Mouse (Mus musculus) liver, embryonic 11.5 days (tissue): Measurements from ENCODE around the gene Ddx27. TPM values are rescaled to one million over a fixed set of nuclear protein-coding genes. Genes with fewer than 3 reads are reported as not detected.

Source experiments
- ATAC-seq: fragments of 200-750 bp; cut with Nextera tagmentation; replicated peaks from 2 replicates; pipeline ENCODE4 v1.8.0; 2017; ENCODE audit warnings: moderate number of reproducible peaks, mild to moderate bottlenecking, moderate TSS enrichment, moderate library complexity; ENCODE audit not compliant: low FRiP score
- DNase-seq: peaks from one replicate; pipeline ENCODE4 v3.0.0-alpha.2; 2017; ENCODE audit warnings: low spot score
- H3K27ac ChIP-seq: fragments of 300-500 bp; sonication (generic); 2 replicates; pipeline ENCODE4 v1.5.1; 2014; ENCODE audit warnings: mild to moderate bottlenecking, low read depth, low read length, control low read depth
- H3K27me3 ChIP-seq: fragments of 300-500 bp; sonication (generic); replicated peaks from 2 replicates; pipeline ENCODE4 v1.6.1; 2014; ENCODE audit warnings: low read length, mixed read lengths; ENCODE audit not compliant: control insufficient read depth, insufficient read depth
- H3K36me3 ChIP-seq: fragments of 300-500 bp; sonication (generic); 2 replicates; pipeline ENCODE4 v1.6.1; 2014; ENCODE audit warnings: mild to moderate bottlenecking, low read length, moderate library complexity, mixed read lengths; ENCODE audit not compliant: control insufficient read depth, insufficient read depth
- H3K4me1 ChIP-seq: fragments of 300-500 bp; sonication (generic); replicated peaks from 2 replicates; pipeline ENCODE4 v1.6.1; 2014; ENCODE audit warnings: low read length, mixed read lengths; ENCODE audit not compliant: control insufficient read depth, insufficient read depth
- H3K4me2 ChIP-seq: fragments of 300-500 bp; sonication (generic); 2 replicates; pipeline ENCODE4 v1.6.1; 2014; ENCODE audit warnings: mild to moderate bottlenecking, control low read depth, moderate library complexity
- H3K4me3 ChIP-seq: fragments of 300-500 bp; sonication (generic); 2 replicates; pipeline ENCODE4 v1.5.1; 2014; ENCODE audit warnings: low read depth, low read length, control low read depth
- H3K9ac ChIP-seq: fragments of 300-500 bp; sonication (generic); 2 replicates; pipeline ENCODE4 v1.6.1; 2014; ENCODE audit warnings: low read depth, low read length, control low read depth
- H3K9me3 ChIP-seq: fragments of 300-500 bp; sonication (generic); 2 replicates; pipeline ENCODE4 v1.6.1; 2016; ENCODE audit warnings: low read length, inconsistent platforms, mixed read lengths; ENCODE audit not compliant: control insufficient read depth
- WGBS: fragments of 180-500 bp; shearing (Covaris S2); extraction: QIAGEN DNeasy Blood & Tissue Kit; methylation state at CpG from one replicate; pipeline ENCODE4 v1.1.7; 2014; 5-methylcytosine and 5-hydroxymethylcytosine counted together
- polyA plus RNA-seq: library from polyadenylated mRNA; unstranded; fragments of >200 nt; fragmentation: Nextera tagmentation; extraction: Ambion mirVana; gene quantifications from 2 replicates; pipeline ENCODE4 v1.2.1, GENCODE M21; 2014

Gene Ddx27
- polyA plus RNA-seq, 1 experiment from 2014 or later, result 103 TPM

DNA sequence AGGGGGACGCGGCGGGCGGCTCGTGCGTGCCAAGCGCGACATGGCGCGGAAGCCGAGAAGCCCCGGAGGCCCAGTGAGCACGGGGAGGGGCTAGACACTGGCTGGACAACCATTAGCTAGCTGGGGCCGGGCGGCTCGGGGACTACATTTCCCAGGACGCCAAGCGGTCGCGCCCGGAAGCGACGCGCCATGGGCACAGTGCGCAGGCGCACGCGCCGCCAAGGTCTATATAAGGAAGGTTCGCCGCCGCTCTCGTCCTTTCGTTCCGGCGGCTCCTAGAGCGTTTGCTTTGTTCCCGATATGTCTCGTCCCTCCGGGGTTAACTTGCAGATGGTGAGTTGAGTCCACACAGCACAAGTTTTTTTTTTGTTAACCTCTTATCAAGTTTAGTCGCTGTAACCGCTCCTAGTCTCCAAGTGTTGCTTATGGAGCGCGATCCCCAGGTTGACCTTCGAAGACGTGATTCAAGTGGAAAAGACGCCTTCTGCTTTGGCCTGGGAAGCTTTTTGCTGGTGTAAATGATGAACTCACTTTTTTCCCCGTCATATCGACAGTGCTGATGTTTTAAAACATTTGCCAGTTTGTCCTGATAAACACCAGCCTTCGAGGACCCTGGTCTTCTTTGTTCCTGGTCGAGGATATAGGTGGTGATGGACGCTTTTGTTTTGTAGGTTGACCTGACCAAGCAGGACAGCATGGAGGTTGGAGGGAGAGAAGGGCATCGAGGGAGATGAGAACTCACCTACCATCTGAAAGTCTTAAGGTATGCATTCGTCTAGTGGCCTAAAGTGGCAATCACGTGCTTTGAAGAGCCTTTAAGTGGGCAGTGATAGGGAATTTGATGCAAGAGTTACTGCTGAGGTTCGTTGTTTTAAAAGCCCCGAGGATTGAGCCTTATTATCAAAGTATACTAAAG lies 48.2 kb downstream of the Ddx27 start, which contains the start of gene Znfx1:
Gene Znfx1, minus strand, starts transcription at position 51 of the 916 bp plus-strand sequence.
- Histone ChIP-seq H3K4me1 (peaks cover 31% of the 10 kb centered on the region), H3K27ac (peak within 1 kb of the TSS; percentile 99), H3K9ac (peak within 1 kb of the TSS; percentile 100), H3K4me3 (peak within 1 kb of the TSS; percentile 74), H3K36me3 (peaks cover 24% of the 10 kb centered on the region), H3K27me3 (no peaks in the 10 kb centered on the region), H3K4me2 (peak within 1 kb of the TSS; percentile 85), H3K9me3 (no peaks in the 10 kb centered on the region)
- peak; percentile 84 for ATAC-seq
- under 1% methylated on average over 57 of the region's 57 CpGs for WGBS
- DNase-seq, result peak; percentile 99

DNA sequence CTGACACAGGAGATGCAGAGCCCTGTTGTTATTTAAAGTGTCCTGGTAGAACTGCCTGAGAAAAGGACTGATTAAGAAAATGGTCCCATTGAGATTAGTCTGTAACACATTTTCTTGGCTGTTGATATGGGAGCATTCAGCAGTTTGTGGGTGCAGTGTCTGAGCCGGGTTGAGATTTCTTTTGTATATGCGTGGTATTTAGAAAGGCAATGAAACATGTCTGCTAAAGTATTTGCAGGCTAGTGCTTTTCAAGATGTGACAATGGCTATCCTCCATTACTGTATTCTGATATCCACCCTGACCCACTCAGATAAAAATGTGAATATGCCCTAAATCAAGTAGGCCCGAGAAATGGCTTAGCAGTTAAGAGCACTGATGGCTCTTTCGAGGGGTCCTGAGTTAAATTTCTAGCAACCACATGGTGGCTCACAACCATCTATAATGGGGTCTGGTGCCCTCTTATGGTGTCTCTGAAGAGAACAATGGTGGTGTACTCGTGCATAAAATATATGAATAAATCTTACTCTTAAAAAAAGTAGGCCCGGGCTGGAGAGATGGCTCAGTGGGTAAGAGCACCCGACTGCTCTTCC lies 49.0 kb downstream of the Ddx27 start:
- H3K27ac ChIP-seq, result peak overlapping the region; percentile 99
- DNase-seq (no peak), ATAC-seq (no peak)
- H3K36me3 ChIP-seq, result peaks cover 24% of the 10 kb centered on the region
- no peaks in the 10 kb centered on the region for H3K9me3 ChIP-seq
- no peaks in the 10 kb centered on the region for H3K27me3 ChIP-seq
- peak overlapping the region; percentile 74 for H3K4me3 ChIP-seq
- peak overlapping the region; percentile 100 for H3K9ac ChIP-seq
- peak overlapping the region; percentile 85 for H3K4me2 ChIP-seq
- peaks cover 28% of the 10 kb centered on the region for H3K4me1 ChIP-seq
- WGBS, result 3% methylated on average over 7 of the region's 7 CpGs

DNA sequence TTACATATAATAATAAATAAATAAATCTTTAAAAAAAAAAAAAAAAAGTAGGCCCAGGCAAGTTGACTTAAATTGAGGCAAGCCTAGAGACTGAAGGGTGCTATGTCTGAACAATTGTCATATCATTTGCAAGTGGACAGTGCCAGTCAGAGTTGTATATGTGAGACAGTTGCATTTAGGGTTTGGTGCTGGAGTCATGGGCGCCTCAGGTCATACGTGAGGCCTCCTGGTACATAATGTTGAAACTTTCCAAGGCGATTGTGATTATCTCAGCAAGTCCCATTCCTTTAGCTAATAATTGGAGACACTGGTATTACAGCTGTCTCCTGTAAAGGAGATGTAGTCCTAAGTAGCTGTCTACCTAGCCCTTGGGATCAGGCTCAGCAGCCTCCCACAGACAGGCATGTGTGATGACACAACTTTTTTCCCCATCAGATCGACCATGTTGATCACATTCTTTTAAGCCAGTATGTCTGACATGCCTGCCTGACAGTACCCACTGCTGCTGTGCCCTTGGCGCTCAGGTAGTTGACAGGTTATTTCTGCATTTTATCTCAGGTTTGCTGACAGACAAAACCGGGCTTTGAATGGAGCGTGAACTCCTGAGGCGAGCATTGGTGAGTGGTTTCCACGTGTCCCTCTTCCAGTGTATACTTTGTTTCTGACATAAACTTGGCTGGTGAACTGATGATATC lies 49.8 kb downstream of the Ddx27 start:
- peaks cover 24% of the 10 kb centered on the region for H3K4me1 ChIP-seq
- 19% methylated on average over 9 of the region's 9 CpGs for WGBS
- no peak for ATAC-seq
- peaks cover 21% of the 10 kb centered on the region for H3K36me3 ChIP-seq
- H3K9me3 ChIP-seq, result no peaks in the 10 kb centered on the region
- H3K27me3 ChIP-seq, result no peaks in the 10 kb centered on the region
- H3K4me2 ChIP-seq, result peak overlapping the region; percentile 85
- H3K4me3 ChIP-seq, result peak overlapping the region; percentile 74
- DNase-seq, result no peak
- H3K9ac ChIP-seq, result peak overlapping the region; percentile 100
- H3K27ac ChIP-seq, result peak overlapping the region; percentile 99

DNA sequence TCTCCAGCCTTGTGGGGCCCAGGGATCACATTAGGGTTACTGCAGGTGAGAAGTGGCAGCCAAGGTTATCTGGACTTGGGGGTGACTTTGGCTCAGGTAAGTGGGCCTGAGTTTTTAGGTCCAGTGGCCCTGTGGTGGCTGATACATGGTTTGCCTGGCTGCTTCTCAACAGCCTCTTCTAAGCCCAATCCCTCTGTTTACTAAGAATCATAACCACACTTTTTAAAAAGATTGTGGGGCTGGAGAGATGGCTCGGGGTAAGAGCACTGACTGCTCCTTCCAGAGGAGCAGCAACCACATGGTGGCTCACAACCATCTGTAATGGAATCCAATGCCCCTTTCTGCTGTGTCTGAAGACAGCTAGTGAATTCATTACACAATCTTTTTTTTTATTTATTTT lies 51.0 kb downstream of the Ddx27 start:
- H3K27ac ChIP-seq, result peak overlapping the region; percentile 99
- peaks cover 17% of the 10 kb centered on the region for H3K4me1 ChIP-seq

GRCm38 (mm10) chr2:167066528-167067516 lies 51.8 kb downstream of the Ddx27 start:
- Histone ChIP-seq H3K36me3 (peaks cover 18% of the 10 kb centered on the region), H3K9me3 (no peaks in the 10 kb centered on the region), H3K27ac (peak overlapping the region; percentile 41), H3K4me2 (no peak overlapping the region), H3K4me1 (peaks cover 12% of the 10 kb centered on the region), H3K27me3 (no peaks in the 10 kb centered on the region), H3K9ac (no peak overlapping the region), H3K4me3 (no peak overlapping the region; the same call in 1 of the 2 replicates)
- peak; percentile 63 for DNase-seq
- ATAC-seq, result peak; percentile 9
- 18% methylated on average over 6 of the region's 6 CpGs for WGBS

More for the DNA sequence above, 51.0 kb downstream of the Ddx27 start:
- no peaks in the 10 kb centered on the region for H3K27me3 ChIP-seq
- peaks cover 18% of the 10 kb centered on the region for H3K36me3 ChIP-seq
- ATAC-seq (no peak), DNase-seq (no peak)
- H3K4me2 ChIP-seq, result peak overlapping the region; percentile 85
- peak overlapping the region; percentile 100 for H3K9ac ChIP-seq
- peak overlapping the region; percentile 74 for H3K4me3 ChIP-seq
- no peaks in the 10 kb centered on the region for H3K9me3 ChIP-seq
- 50% methylated on average over 1 of the region's 1 CpGs for WGBS

- no peaks in the 10 kb centered on the region for H3K9me3 ChIP-seq
- H3K27ac ChIP-seq, result peak overlapping the region; percentile 3; the same call in 1 of the 2 replicates
- no peak overlapping the region for H3K4me3 ChIP-seq
- H3K9ac ChIP-seq, result no peak overlapping the region
- H3K4me1 ChIP-seq, result peaks cover 12% of the 10 kb centered on the region
- no peaks in the 10 kb centered on the region for H3K27me3 ChIP-seq
- DNase-seq, result peak; percentile 46
- no peak for ATAC-seq
- no peak overlapping the region for H3K4me2 ChIP-seq
- 36% methylated on average over 6 of the region's 6 CpGs for WGBS
- H3K36me3 ChIP-seq, result peaks cover 18% of the 10 kb centered on the region
Observed at GRCm38 (mm10) chr2:167067575-167067974, 52.6 kb downstream of the Ddx27 start.

GRCm38 (mm10) chr2:167070341-167070740 lies 55.3 kb downstream of the Ddx27 start:
- Histone ChIP-seq H3K4me2 (no peak overlapping the region), H3K9ac (no peak overlapping the region), H3K27ac (no peak overlapping the region), H3K36me3 (peaks cover 8% of the 10 kb centered on the region), H3K27me3 (no peaks in the 10 kb centered on the region), H3K9me3 (no peaks in the 10 kb centered on the region), H3K4me1 (peaks cover 7% of the 10 kb centered on the region), H3K4me3 (no peak overlapping the region)
- no peak for ATAC-seq
- WGBS, result 70% methylated on average over 6 of the region's 6 CpGs
- DNase-seq, result no peak
